Mouse (Mus musculus) ES-E14 (cell line): ENCODE measurements around the gene Gm49380. TPM values are rescaled to one million over a fixed set of nuclear protein-coding genes. Genes with fewer than 3 reads are reported as not detected.

Experiments
- DNase-seq: peaks from one replicate; pipeline ENCODE4 v3.0.0-alpha.2; 2013; ENCODE audit warnings: low read depth, low spot score
- H3K27ac ChIP-seq: 2 replicates; pipeline ENCODE4 v1.5.1; 2012; ENCODE audit warnings: low read depth, mild to moderate bottlenecking, low read length, moderate library complexity, mixed read lengths; ENCODE audit not compliant: poor library complexity, insufficient read depth, severe bottlenecking
- H3K36me3 ChIP-seq: 2 replicates; pipeline ENCODE4 v1.6.1; 2012; ENCODE audit warnings: mild to moderate bottlenecking, low read length, moderate library complexity, mixed read lengths; ENCODE audit not compliant: control insufficient read depth, poor library complexity, insufficient read depth, severe bottlenecking
- H3K4me1 ChIP-seq, 2 experiments: fragments of 150-350 bp in 1 of 2; sonication (generic) in 1 of 2; 2 replicates each; pipeline ENCODE4 v1.6.1; 2012; ENCODE audit warnings: low read length in 2 of 2, mild to moderate bottlenecking in 1 of 2, mixed read lengths in 1 of 2; ENCODE audit not compliant: control insufficient read depth in 2 of 2, insufficient read depth in 2 of 2, poor library complexity in 1 of 2
- H3K4me3 ChIP-seq, 2 experiments: fragments of 150-350 bp in 1 of 2; sonication (generic) in 1 of 2; 2 replicates each; pipeline ENCODE4 v1.5.1; 2012; ENCODE audit warnings: low read length in 2 of 2, low read depth in 1 of 2, mild to moderate bottlenecking in 1 of 2, mixed read lengths in 1 of 2; ENCODE audit not compliant: insufficient read depth in 1 of 2, poor library complexity in 1 of 2, severe bottlenecking in 1 of 2
- H3K9ac ChIP-seq: 2 replicates; pipeline ENCODE4 v1.6.1; 2012; ENCODE audit warnings: low read depth, mild to moderate bottlenecking, low read length, mixed read lengths; ENCODE audit not compliant: poor library complexity, insufficient read depth, severe bottlenecking
- H3K9me3 ChIP-seq: fragments of 150-350 bp; sonication (generic); 2 replicates; pipeline ENCODE4 v1.6.1; 2012; ENCODE audit warnings: low read depth, mild to moderate bottlenecking, low read length; ENCODE audit not compliant: control insufficient read depth, insufficient read depth
- CHD2 ChIP-seq: IDR thresholded peaks from 2 replicates; pipeline ENCODE4 v1.6.1; 2014; ENCODE audit warnings: mild to moderate bottlenecking, low read depth, low read length, inconsistent platforms
- HCFC1 ChIP-seq: IDR thresholded peaks from 2 replicates; pipeline ENCODE4 v1.6.1; 2012; ENCODE audit warnings: low read length, inconsistent platforms, borderline replicate concordance; ENCODE audit not compliant: insufficient read depth
- MAFK ChIP-seq: IDR thresholded peaks from 2 replicates; pipeline ENCODE4 v1.6.1; 2014; ENCODE audit warnings: mild to moderate bottlenecking, low read depth, low read length, inconsistent platforms; ENCODE audit not compliant: insufficient read depth
- ZC3H11A ChIP-seq: IDR thresholded peaks from 2 replicates; pipeline ENCODE4 v1.6.1; 2012; ENCODE audit warnings: low read depth, mild to moderate bottlenecking, inconsistent platforms, low read length, borderline replicate concordance
- ZNF384 ChIP-seq: IDR thresholded peaks from 2 replicates; pipeline ENCODE4 v1.6.1; 2012; ENCODE audit warnings: low read depth, low read length, inconsistent platforms
- in situ Hi-C, 2 experiments: fragments of 600-800 bp; cut with MboI; formaldehyde crosslinking; loops; one replicate each; pipeline ENCODE4 v1.15.1; 2025; ENCODE audit warnings: low sequenced_read_pairs in 2 of 2, inconsistent platforms in 1 of 2; ENCODE audit not compliant: unreplicated experiment in 2 of 2
- total RNA-seq: library from RNA; depleted of rRNA; stranded (reverse); fragments of 300-350 nt; gene quantifications from 2 replicates; pipeline ENCODE4 v1.2.3, GENCODE M21; 2012

The Gm49380 gene
- total RNA-seq, 1 experiment = 0.18 TPM

GRCm38 (mm10) chr9:44094737-44095136, 18.6 kb downstream of the Gm49380 start:
- peaks cover 4% of the 10 kb centered on the region; the same call in 1 of the 2 replicates for H3K36me3 ChIP-seq
- peaks cover 0 to 7% of the 10 kb centered on the region in 2 experiments; a peak in 2 of 4 replicates for H3K4me1 ChIP-seq
- no peak for TF ChIP-seq ZNF384
- no peak for TF ChIP-seq CHD2
- TF ChIP-seq MAFK = no peak
- TF ChIP-seq HCFC1 = no peak
- no peak for TF ChIP-seq ZC3H11A
- DNase-seq = no peak
- no peak overlapping the region for H3K4me3 ChIP-seq
- H3K9ac ChIP-seq = no peak overlapping the region
- no peak overlapping the region for H3K27ac ChIP-seq
- no peaks in the 10 kb centered on the region for H3K9me3 ChIP-seq
- in situ Hi-C loops = no loop called here

- no peak overlapping the region for H3K4me3 ChIP-seq
- H3K9ac ChIP-seq = no peak overlapping the region
- no peak for TF ChIP-seq MAFK
- TF ChIP-seq ZC3H11A = peak; percentile 34; the same call in 1 of the 2 replicates
- TF ChIP-seq CHD2 = no peak
- TF ChIP-seq HCFC1 = no peak
- peak; percentile 61; the same call in 1 of the 2 replicates for TF ChIP-seq ZNF384
- H3K4me1 ChIP-seq = peaks cover 0 to 14% of the 10 kb centered on the region in 2 experiments; a peak in 3 of 4 replicates
- DNase-seq = no peak
- peaks cover 4% of the 10 kb centered on the region; the same call in 1 of the 2 replicates for H3K36me3 ChIP-seq
- H3K9me3 ChIP-seq = no peaks in the 10 kb centered on the region
- H3K27ac ChIP-seq = no peak overlapping the region
- in situ Hi-C loops = no loop called here
Measured at GRCm38 (mm10) chr9:44093612-44094503, 19.4 kb downstream of the Gm49380 start.

- no peak for DNase-seq
- TF ChIP-seq HCFC1 = no peak
- TF ChIP-seq ZC3H11A = no peak
- TF ChIP-seq MAFK = no peak
- no peak for TF ChIP-seq ZNF384
- no peak for TF ChIP-seq CHD2
- in situ Hi-C loops = no loop called here
- no peak overlapping the region for H3K9ac ChIP-seq
- peaks cover 4 to 26% of the 10 kb centered on the region in 2 experiments for H3K4me1 ChIP-seq
- H3K27ac ChIP-seq = no peak overlapping the region
- H3K36me3 ChIP-seq = peaks cover 4% of the 10 kb centered on the region; the same call in 1 of the 2 replicates
- no peak overlapping the region for H3K4me3 ChIP-seq
- H3K9me3 ChIP-seq = no peaks in the 10 kb centered on the region
Measured at GRCm38 (mm10) chr9:44088877-44089608, 24.3 kb downstream of the Gm49380 start.

- in situ Hi-C loops = no loop called here
- DNase-seq = no peak
- Histone ChIP-seq H3K4me1 (peaks cover 4 to 27% of the 10 kb centered on the region in 2 experiments), H3K9me3 (no peaks in the 10 kb centered on the region), H3K4me3 (no peak overlapping the region), H3K9ac (no peak overlapping the region), H3K27ac (no peak overlapping the region), H3K36me3 (no peaks in the 10 kb centered on the region; the same call in 1 of the 2 replicates)
- no peak for TF ChIP-seq HCFC1
- TF ChIP-seq ZC3H11A = no peak
- no peak for TF ChIP-seq MAFK
- TF ChIP-seq CHD2 = no peak
- no peak for TF ChIP-seq ZNF384
Measured at GRCm38 (mm10) chr9:44087761-44088455, 25.4 kb downstream of the Gm49380 start.
